Mouse (Mus musculus) skeletal muscle tissue, adult 2 months (tissue): Measurements from ENCODE around the gene Nme4.
A peak's percentile ranks its signal among the peaks of the same experiment; 100 is the strongest.

Experiments
- DNase-seq: peaks from one replicate; pipeline ENCODE4 v3.0.0-alpha.2; 2012; ENCODE audit warnings: low read depth, low spot score

Nme4 gene

GRCm38 (mm10) chr17:26068024-26068830, 27.2 kb downstream of the Nme4 start:
- peak; percentile 89 for DNase-seq

GRCm38 (mm10) chr17:26066488-26067020, 28.8 kb downstream of the Nme4 start:
- DNase-seq, result no peak

- DNase-seq, result no peak
Observed at GRCm38 (mm10) chr17:26064916-26065315, 30.5 kb downstream of the Nme4 start.

- peak; percentile 67 for DNase-seq
Observed at GRCm38 (mm10) chr17:26057787-26058567, 37.4 kb downstream of the Nme4 start.

GRCm38 (mm10) chr17:26057278-26057677, 38.1 kb downstream of the Nme4 start:
- no peak for DNase-seq

- no peak for DNase-seq
Observed at GRCm38 (mm10) chr17:26055164-26055563, 40.2 kb downstream of the Nme4 start.

- DNase-seq, result peak; percentile 67
Observed at GRCm38 (mm10) chr17:26054133-26054845, 41.1 kb downstream of the Nme4 start.

- DNase-seq, result no peak
Observed at GRCm38 (mm10) chr17:26052706-26053105, 42.7 kb downstream of the Nme4 start.

- DNase-seq, result no peak
Observed at GRCm38 (mm10) chr17:26052074-26052473, 43.3 kb downstream of the Nme4 start.

- no peak for DNase-seq
Observed at GRCm38 (mm10) chr17:26048118-26048517, 47.3 kb downstream of the Nme4 start.

- DNase-seq, result no peak
Observed at GRCm38 (mm10) chr17:26046253-26046997, 49.0 kb downstream of the Nme4 start.

GRCm38 (mm10) chr17:26045285-26045684, 50.1 kb downstream of the Nme4 start:
- DNase-seq, result no peak

GRCm38 (mm10) chr17:26043249-26043636, 52.2 kb downstream of the Nme4 start:
- no peak for DNase-seq

GRCm38 (mm10) chr17:26042599-26043248, 52.7 kb downstream of the Nme4 start:
- no peak for DNase-seq
